Mouse (Mus musculus) adrenal gland, postnatal 14 days (tissue): ENCODE results near the gene Ank. TPM values are rescaled to one million over a fixed set of nuclear protein-coding genes. Genes with fewer than 3 reads are reported as not detected.

Source experiments
- DNase-seq: peaks from one replicate; pipeline ENCODE4 v3.0.0; 2021; ENCODE audit warnings: mixed read lengths
- total RNA-seq: library from RNA; stranded (reverse); gene quantifications from 2 replicates; pipeline ENCODE4 v1.2.3, GENCODE M21; 2021

The Ank gene
- total RNA-seq, 1 experiment from 2014 or later = 34.6 TPM

DNA sequence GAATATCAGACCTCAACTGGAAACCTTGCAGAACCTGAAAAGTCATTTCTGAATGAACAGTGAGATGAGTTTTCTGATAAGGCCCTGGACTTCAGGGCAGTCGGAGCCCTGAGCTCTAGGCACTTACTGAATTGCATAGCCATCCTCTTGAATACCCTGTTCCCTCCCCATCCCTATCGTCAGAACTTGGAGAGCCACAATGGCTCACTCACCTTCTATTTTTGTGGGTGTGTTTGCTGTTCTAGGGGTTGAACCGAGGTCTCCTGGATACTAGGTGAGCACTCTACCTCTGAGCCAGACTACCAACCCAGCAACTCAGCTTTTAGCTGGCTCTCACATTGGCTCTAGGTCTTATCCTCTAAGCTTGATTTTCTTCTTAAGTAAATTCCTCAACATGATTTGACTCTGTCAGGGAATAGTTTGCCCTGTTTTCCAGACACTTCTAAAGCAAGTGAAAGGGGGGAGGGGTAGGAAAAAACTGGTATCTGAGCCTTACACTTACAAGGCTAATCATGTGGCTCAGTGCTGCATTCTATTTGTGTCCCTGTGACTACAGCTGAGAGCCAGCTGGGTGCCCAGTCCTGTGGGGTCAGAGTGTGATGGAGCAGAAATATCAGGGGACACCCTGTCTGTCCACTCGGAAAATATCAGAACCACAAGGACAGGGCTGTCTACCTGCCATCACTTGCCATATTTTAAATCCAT, 71.2 kb downstream of the Ank start:
- DNase-seq = peak; percentile 33

DNA sequence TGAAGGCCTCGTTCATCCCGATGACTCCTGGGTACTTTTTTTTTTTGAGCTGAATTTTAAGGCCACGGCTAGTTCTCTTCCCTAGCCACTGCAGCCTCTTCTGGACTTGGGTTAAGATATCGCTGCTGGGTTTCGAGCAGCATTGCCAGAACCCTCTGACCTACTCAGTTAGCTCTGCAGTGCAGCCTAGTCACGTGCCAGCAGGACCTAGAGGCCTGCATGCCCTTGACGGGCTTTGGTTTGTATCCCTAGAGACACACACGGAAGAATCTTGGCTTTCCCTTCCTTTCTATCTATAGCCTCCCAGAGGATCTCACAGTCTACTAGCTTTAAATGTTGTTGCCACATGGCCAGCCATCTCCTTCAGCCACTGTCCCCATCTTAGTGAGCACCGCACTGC, 73.3 kb downstream of the Ank start:
- DNase-seq = peak; percentile 50

DNA sequence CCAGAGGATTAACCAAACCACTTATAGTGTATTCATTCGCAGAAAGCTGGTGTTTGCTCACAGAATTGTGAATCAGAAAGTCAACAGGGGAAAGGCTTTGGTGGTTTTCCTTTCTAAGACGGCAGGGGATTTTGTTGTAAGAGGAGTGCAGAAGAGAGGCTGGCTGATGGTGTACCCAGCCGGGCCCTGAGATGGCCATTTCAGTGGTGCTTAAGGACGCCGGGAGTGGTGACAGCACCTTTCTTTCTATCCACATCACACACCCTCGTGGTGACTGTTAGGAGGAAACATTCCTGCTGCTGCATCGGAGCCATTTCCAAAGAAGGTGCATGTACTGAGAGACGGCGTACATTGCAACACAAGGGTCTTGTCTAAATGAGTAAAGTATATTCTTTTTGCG, 78.7 kb downstream of the Ank start:
- no peak for DNase-seq

DNA sequence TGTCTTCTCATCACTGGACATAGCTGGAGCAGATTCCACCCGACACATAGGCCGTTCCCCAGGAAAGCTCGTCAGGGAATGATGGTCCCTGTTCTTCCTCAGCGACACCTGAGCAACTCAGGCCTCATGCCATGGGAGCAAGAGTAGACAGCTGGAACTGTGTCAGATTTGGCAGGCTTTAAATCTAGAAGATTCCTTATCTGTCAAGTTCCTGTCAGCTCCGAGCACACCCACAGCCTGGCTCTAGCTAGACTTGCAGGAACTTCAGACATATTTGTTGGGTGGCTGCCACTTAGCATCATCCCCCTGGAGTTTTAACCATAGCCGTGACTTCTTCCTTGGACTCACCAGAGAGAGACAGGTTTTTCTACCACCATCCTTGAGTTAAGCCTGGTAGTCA, 81.6 kb downstream of the Ank start:
- DNase-seq = no peak

DNA sequence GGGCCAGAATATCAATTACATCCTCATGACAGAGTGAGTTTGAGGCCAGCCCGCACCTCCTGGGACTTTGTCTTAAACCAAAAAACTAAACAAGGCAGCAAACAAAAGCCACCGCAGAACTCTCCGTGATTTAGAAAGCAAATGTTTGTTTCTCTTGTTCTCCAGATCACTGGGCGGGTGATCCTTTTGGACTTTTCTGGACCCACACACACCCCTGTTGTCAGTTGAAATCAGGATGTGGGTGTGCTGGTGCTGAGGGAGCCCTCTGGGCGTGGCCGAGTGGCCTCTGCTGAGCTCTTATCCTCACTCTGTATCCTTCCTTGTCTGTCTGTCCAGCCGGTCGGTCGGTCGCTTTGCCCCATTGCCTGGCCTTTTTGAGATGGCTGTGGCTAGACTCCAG, 82.6 kb downstream of the Ank start:
- DNase-seq = no peak

DNA sequence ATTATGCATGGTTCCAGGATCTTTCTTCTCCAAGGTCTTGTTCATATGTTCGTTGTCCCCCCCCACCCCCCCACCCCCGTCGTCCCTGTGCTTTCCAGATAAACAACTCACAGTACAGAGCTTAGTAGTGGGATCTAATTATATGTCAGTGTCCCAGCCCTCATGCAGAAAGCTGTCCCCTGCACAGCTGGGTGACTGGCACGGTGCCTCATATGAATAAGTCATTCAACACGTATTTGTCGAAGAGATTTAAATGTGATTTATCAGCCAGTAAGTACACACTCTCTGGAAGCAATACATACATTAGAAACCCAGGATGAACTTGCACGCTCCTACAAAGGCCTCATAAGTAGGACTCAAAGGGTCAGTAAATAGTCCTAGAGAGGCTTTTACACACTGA, 83.4 kb downstream of the Ank start:
- no peak for DNase-seq

DNA sequence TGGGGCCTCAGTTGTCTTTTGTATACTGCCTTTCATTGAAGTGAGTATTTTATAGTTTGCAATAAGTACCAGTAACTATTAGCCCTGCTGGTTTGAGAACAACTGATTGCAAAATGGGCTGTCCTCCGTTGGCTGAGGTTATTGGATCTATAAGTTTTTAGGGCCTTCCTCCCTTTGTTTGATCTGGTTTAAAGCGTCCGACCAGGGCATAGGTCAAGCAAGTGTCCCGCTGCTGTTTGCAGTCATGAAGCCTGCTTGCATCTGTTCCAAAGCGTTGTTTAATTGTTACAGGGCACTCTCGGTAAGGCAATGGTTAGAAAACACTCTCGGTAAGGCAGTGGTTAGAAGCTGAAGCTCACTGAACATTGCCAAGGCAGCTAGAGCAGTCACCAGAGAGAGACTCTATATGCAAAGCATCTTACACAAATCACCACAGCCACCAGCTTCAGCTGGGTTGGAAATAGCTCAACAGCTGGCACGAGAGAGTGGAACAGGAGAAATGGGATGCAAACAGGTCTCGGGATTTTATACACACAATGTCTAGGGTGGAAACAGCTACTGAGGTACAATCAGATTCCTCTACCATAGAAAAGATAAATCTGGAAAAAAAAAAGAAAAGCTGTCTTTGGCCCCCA, 84.0 kb downstream of the Ank start:
- no peak for DNase-seq

DNA sequence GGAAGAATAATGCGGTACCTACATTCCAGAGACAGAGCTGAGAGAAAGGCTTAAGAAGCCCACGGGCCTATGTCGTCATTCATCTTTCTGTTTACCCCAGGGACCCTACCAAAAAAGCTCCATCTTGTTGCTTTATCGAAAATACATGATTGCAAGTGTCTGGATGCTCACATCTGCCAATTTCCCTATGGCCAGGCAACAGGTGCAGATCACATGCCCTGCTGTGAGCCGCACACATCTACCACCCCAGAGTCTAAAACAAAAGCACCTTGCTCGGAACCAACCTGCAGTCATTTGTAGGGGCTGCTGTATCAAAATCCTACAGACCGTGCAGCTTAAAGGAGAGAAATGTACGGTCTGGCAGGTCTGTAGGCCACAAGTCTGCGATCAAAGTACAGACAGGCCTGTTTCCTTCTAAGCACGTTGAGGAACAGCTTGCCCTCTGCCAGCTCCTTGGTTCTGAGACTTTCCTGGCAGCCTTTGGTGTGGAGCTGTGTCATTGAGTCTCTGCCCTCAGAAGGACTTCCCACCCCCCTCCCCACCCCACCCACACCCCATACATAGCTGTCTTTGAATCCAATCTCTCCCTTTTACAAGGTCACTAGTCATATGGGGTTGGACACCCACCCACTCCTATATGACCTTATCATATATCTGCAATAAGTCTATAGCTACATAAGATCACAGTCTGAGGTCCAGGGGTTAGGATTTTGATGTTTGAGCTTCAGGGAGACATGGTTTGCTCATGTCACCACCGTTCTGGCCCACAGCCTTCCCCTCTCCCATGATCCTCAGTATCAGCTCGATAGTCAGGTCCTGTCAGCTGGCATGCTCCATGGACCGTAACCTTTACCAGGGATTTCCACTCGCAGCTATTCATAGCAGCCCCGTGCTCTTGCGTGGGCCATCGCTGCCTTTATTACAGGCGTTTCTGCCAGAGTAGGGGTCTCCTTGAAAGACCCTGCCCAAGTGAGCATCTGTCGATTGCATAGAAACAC, 84.9 kb downstream of the Ank start:
- DNase-seq = no peak

DNA sequence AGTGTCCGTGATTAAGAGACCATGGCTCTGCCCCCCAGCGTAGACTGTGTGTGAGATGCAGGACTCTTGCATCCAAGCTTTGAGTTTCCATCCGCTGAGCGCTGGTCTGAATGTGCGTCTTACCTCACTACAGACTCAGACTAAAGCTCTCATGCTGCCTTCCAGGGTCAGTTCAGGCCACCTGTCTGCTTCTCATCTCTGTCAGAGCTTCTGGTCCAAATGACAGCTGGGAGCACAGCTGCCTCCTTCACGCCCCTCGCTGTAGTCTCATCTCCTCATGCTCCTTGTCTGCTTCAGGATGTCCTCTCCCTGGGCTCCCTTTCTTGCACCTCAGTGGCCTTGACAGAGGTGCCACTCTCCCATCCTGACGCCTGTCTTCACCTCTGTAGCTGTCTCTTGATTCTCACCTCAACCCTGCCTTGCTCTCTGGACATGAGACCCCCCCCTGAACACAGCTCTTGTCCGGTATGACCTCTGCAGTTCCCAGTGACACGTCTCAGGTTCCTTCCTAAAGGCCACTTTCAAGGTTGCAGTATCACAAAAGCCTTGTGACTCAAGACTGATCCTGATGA, 85.7 kb downstream of the Ank start:
- no peak for DNase-seq

DNA sequence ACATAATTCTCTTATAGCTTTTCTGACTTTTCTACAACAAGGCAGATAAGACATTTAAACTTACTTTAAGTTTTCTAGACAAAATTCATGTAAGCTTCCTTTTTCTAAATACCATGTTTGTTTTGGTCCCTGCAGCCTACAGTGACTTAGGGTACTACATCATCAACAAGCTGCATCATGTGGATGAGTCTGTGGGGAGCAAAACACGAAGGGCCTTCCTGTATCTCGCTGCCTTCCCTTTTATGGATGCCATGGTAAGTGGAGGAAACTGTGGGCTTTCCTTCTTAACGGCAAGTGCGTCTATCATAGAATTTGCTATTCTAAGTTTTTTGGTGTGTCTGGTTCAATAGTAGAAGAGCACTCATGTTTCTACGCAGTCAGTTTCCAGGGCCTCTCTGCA, 87.1 kb downstream of the Ank start:
- DNase-seq = no peak

DNA sequence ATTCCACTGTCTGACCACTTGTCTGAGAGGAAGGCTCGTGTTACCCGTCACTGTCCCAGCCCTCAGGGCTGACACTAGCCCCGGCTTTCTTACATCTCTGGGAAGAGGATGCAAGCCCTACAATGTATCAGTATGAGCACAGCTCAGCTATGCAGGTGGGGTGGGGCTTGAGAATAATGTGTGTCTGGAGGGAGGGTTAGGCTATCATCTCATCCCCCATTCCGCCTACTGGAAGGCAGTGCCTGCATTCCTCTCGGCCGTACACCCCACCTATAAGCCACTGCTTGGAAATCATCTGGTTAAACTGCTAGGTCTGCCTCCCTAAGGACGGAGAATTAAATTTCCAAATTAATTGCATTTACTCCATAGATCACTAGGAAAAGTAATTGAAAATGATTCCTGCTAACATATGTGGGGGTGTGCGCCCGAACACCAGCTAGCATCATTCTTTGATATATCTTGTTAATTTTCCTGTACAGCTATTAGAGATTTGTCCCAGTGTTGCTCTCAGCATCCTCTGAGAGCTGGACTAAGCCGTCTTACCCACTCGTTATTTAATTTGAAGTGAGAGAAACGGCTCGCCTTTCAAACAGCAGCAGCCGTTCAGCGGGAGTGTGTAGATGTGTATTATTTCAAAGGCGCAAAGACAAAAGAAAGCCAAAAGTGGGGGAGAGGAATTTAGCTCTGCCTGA, 92.1 kb downstream of the Ank start:
- no peak for DNase-seq

DNA sequence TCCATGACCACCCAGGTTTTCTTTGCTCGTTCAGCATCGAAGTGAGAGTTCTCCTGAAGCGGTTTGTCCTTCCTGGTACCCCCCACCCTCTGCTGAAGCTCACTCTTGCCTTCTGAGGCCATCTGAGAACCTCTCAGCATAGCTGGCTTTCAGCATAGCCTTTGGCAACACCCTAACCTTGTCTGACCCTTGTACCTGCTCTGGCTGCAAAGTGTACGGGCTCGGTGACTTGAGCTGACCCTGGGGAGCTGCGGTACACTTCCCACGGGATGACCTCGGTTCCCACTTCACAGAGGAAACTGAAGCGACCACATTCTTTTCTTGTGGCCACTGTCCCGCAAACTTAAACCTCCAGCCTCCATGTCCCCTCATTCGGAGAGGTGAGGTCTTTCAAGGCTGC, 93.8 kb downstream of the Ank start:
- peak; percentile 30 for DNase-seq

DNA sequence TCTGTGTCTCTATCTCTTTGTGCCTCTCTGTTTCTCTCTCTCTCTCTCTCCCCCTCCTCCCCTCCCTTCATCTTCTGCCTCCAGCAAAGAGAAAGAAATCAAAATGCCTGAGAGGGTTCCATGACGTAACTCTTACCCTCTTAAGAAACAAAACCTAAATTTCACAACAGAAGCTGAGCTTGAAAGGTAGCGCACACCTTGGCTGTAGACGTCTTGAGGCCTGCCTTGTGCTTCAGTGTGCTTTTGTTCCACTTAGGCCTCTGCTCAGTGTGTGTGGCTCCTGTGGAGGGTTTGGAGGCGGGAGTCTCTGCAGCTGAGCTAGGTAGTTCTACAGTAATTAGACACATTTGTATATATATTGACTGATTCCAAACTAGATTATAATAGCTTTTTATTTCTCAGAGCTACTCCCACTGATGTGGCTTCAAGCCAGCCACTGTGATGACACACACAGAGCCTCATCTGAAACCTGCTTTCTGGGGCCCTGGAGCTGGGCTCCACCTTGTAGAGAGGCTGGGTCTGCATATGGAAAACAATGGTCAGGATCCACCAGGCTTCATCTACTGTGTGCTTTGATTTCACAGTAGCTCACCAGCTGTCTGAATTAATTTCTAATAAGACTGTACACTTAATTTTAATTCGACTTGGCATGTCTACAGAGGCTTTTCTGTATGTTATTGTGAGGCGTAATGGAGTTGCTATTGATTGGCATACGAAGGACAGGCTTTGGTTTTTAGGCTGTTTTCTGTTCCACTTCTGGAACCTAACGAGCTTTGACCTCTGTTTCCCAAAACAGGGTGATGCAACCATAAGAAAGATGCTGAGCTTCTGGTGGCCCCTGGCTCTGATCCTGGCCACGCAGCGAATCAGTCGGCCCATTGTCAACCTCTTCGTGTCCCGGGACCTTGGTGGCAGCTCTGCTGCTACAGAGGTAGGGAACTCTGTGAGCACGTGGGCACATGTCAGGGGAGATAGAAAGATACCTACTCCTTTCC, 97.9 kb downstream of the Ank start:
- DNase-seq = no peak

DNA sequence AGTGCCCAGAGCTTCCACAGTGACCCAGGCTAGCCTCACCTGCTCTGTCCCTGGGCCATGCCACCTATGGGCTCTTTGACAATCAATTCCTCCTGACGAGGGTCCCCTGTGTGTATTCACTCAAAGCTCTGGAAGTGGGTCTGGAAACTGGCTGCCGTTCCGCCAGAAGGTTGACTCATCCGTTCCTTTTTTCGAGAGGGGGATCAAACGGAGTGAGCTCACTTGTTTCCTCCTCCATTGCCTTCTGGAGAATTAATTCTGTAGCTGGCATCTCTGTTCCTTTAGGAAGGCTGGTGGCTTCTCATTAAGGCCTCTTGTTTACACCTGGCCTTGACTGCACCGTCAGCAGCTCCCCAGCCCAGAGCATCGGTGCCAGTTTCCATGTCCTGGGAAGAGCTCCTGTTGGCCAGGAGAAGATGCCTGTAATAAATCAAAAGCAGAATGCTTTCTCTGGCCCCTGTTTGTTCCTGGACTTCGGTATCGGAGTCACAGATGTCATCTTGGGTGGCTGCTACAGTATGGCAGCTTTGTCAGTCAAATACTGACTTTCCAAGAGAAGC, 99.2 kb downstream of the Ank start:
- DNase-seq = no peak

DNA sequence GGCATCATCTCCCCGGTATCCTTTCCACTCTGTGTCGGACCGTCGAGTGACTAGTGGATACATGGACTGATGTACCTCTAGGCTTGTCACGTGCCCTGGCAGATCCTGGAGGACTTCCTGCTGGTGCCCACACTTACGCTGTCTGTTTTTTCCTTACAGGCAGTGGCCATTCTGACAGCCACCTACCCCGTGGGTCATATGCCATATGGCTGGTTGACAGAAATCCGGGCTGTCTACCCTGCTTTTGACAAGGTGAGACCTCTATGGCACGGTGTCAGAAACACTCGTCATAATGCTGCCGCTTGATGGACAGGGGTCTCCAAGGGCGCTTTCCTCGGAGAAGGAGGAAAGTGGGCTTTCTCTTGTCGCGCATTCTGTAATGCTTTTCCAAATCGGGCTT, 100.9 kb downstream of the Ank start:
- no peak for DNase-seq

DNA sequence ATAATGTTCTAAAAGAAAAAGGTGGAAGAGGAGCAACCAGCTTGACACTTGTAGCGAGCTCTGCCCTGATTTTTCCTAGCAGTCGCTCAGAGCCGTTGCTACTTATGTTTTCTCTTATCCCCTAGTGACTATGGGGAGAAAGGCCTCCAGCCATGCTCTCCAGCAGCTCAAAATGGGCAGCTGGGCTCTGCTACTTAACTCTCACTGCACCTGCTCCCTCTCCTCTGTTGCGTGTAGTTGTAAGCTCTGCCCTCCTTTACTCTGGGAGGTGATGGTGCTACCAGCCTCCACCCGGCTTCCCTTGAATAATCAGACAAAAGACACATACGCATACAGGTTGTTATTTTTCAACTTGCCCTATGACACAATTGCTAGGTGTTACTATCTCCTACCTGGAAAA, 101.9 kb downstream of the Ank start:
- DNase-seq = no peak

DNA sequence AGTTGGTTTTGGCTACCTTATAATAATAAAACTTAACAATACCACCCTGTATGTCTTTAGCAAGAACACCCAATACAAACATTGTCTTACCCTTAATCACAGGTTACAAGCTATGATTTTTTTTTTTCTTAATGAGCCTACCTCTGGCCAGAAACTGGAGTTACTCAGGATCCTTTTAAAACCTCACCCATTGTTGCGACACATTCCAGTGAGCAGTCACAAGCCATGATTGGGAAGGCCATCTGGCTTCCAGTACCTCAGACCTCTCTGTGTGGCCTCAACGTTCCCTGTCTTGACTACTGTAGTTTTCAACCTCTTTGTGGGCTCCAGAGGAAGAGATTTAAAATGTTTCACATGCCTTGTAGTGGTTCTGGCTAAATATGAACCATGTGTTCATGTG, 103.4 kb downstream of the Ank start:
- DNase-seq = peak; percentile 44

DNA sequence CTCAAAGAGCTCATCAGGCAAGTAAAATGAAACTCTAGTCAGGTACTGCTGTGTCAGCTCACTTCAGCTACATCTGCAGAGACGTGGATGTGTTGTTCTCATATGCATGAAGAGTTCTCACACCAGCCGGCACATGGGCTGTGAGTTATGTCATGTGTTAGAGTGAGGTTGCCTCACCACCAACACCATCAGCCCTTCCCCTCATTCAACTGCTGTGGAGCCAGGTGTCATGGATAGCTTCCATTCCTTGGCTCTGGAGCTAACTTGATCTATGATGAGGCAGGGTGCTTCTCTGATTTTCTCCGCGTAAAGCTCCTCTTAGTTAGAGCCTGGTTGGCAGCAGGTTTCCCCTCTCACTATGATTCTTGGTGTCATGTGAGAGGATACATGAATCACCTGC, 103.9 kb downstream of the Ank start:
- DNase-seq = no peak

DNA sequence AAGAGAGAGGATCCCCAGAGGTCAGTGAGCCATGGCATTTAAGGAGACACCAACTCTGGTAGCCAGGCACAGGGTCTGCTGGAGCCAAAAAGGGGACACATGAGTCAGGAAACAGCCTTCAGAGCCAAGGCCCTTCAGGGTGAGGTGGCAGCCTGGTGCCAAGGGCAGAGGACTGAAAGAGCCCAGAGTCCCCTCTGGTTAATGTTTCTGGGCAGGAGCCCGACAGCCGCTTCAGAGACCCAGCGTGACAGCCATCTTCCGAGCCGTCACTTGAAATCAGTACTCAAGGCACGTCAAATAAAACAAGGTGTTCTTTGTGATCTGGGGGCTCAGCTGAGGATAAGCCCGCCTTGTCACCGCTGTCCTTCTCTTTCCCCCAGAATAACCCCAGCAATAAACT, 104.7 kb downstream of the Ank start:
- DNase-seq = peak; percentile 72

DNA sequence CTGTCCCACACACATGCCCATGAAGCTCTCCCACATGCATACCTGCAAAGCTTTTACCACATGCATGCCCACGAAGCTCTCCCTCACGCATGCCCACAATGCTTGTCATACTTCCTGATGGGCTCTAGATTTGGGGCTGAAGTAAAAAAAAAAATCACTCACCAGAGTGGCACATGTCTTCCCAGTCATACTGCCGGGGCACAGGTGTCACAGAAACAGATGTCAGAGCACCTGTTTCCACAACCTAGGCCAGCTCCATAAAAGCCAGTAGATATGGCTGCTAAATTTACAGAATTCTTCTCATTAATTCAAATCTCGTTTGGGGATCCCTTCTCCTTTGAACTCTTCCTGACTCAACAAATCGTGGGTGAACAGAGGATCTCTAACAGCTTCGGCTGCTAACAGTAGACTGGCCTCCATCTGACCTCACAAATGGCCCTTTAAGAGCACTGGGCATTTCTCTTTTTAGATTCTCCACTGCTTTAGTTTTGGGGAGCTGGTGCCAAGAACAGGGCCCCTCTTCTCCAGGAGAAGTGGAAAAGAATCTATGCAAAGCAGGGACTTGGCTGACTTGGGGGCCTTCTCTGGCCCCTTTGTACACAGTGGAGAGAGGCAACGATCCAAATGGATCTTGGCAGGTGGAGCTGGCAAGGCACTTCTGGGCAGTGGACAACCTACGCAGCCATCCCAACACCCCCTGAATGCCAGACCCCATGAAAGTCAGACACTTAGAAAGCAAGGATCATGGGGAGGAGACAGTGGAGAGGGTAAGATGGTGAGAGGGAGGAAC, 108.7 kb downstream of the Ank start:
- peak; percentile 32 for DNase-seq
